In the genomic region with DNA sequence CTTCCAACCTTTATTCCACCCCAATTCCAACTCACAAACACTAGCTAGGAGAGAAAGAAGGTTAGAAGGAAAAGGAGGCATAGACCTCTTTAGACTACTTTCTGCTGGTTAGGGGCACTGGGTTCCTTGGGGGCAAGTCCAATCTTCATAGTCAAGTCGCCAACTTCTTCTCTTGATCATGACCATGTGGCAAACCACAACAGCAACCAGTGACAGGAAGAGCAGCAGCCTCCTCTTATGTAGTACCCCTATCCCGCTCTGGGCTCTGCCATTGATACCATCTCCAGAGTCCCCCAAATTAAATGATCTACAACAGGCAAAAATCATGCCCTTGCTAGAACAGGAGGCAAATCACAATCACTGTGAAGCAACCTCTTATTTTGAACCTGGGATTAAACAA, we compare ENCODE assay signal across 4 mouse cellular contexts. TPM values are rescaled to one million over a fixed set of nuclear protein-coding genes. Genes with fewer than 3 reads are reported as not detected.
"Had no signal": no experiment of that assay in that cellular context is flagged by ENCODE, and none has a peak within 500 bp of the region (broad histone marks: within the 10 kb centered on the region; RNA-seq: fewer than 3 reads in every experiment).

No protein-coding gene starts in this region.

- DNase-seq: right cerebral cortex, postnatal 25 days; thymus, adult 18-20 months; thymus, postnatal 36 days had no signal

RNA-seq across cellular contexts. Expression of a gene that starts 38.2 kb away (rescaled TPM):
- total RNA-seq: neutrophil, adult 5-6 weeks had no signal

RNA-seq across cellular contexts. Expression of a gene that starts 38.8 kb away (rescaled TPM):
- total RNA-seq: neutrophil, adult 5-6 weeks had no signal
